Mouse (Mus musculus): Measurements from ENCODE around the gene Nacc2.

- no peak for TF ChIP-seq TCF3 (IDR thresholded peaks at IDR 0.05; ENCODE audit: insufficient read length, low read depth)
- no peak for TF ChIP-seq POLR2A (IDR thresholded peaks at IDR 0.05; ENCODE audit: insufficient read length, low read depth)
- TF ChIP-seq USF1 (IDR thresholded peaks at IDR 0.05; ENCODE audit: low read depth) = no peak
- no peak for TF ChIP-seq MAX (IDR thresholded peaks at IDR 0.05; ENCODE audit: low read depth)
These were observed 36.5 kb downstream of the Nacc2 start for GRCm38 (mm10) chr2:26086505-26086904.
